Comparison of ENCODE assay signal across 10 mouse cellular contexts in the genomic region with DNA sequence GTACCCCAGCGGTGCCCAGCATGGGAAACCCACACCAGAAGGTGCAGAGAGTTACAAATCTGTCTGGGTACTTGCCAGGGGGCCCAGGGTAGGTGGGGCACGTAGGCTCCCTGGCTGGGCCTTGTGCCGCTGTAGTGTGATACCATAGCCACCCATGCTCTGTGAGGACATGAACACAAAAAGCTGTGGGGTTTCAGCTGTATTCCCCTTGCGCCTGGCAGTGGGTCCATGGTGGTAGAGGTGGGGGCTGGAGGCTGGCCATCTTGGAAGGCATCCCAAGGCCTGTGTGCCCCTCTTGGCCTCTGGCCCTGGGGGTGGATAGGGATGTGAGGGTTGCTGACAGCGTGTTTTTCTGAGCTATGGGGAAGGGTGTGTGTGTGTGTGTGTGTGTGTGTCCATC. TPM values are rescaled to one million over a fixed set of nuclear protein-coding genes. Genes with fewer than 3 reads are reported as not detected.
DNase-seq lines count a peak whose midpoint lies in the region; ATAC-seq lines count a peak whose summit lies in the region.
"Had no signal": no experiment of that assay in that cellular context is flagged by ENCODE, and none has a peak within 500 bp of the region (broad histone marks: within the 10 kb centered on the region; RNA-seq: fewer than 3 reads in every experiment).

No protein-coding gene starts in this region.

- no peak overlapping the region for H3K9ac ChIP-seq in neural tube, embryonic 13.5 days
- no peak overlapping the region for H3K9ac ChIP-seq in liver, embryonic 15.5 days
- H3K9ac ChIP-seq in forebrain, embryonic 16.5 days (replicated peaks; ENCODE audit: low read depth, low read length), result no peak overlapping the region

- no peak overlapping the region for H3K4me2 ChIP-seq in neural tube, embryonic 13.5 days
- no peak overlapping the region for H3K4me2 ChIP-seq in liver, embryonic 15.5 days
- no peak overlapping the region for H3K4me2 ChIP-seq in forebrain, embryonic 16.5 days (ENCODE audit: low read length)

- H3K27me3 ChIP-seq in neural tube, embryonic 13.5 days, result no peaks in the 10 kb centered on the region
- no peaks in the 10 kb centered on the region for H3K27me3 ChIP-seq in liver, embryonic 15.5 days
- H3K27me3 ChIP-seq in forebrain, embryonic 16.5 days (replicated peaks; ENCODE audit: control insufficient read depth, insufficient read depth, low read length), result no peaks in the 10 kb centered on the region

- 79% methylated on average over 5 of the region's 5 CpGs for WGBS in neural tube, embryonic 13.5 days
- 54% methylated on average over 5 of the region's 5 CpGs for WGBS in liver, embryonic 15.5 days (ENCODE audit: insufficient replicate concordance)
- 76% methylated on average over 5 of the region's 5 CpGs for WGBS in forebrain, embryonic 16.5 days

- no peaks in the 10 kb centered on the region for H3K9me3 ChIP-seq in neural tube, embryonic 13.5 days
- H3K9me3 ChIP-seq in liver, embryonic 15.5 days (replicated peaks), result no peaks in the 10 kb centered on the region
- no peaks in the 10 kb centered on the region for H3K9me3 ChIP-seq in forebrain, embryonic 16.5 days (ENCODE audit: control insufficient read depth, low read length)
- H3K9me3 ChIP-seq: megakaryocyte, embryonic 14.5 days had no signal

- 0 out of 2 replicates have a peak overlapping the region, but pooled peaks have one; percentile 28 for H3K27ac ChIP-seq in neural tube, embryonic 13.5 days (replicated peaks)
- peak overlapping the region; percentile 33; the same call in 1 of the 2 replicates for H3K27ac ChIP-seq in liver, embryonic 15.5 days (replicated peaks)
- H3K27ac ChIP-seq in forebrain, embryonic 16.5 days (ENCODE audit: low read length), result no peak overlapping the region
- H3K27ac ChIP-seq: hindbrain, postnatal 0 days had no signal

- H3K36me3 ChIP-seq in neural tube, embryonic 13.5 days, result no peaks in the 10 kb centered on the region
- 0 out of 2 replicates have a peak, but pooled peaks cover 4% of the 10 kb centered on the region for H3K36me3 ChIP-seq in liver, embryonic 15.5 days (replicated peaks)
- H3K36me3 ChIP-seq in forebrain, embryonic 16.5 days (ENCODE audit: control insufficient read depth, insufficient read depth), result no peaks in the 10 kb centered on the region

- H3K4me1 ChIP-seq in neural tube, embryonic 13.5 days (replicated peaks), result peaks cover 18% of the 10 kb centered on the region
- H3K4me1 ChIP-seq in liver, embryonic 15.5 days (replicated peaks), result peaks cover 30% of the 10 kb centered on the region
- peaks cover 4% of the 10 kb centered on the region; the same call in 1 of the 2 replicates for H3K4me1 ChIP-seq in forebrain, embryonic 16.5 days (replicated peaks; ENCODE audit: control insufficient read depth, insufficient read depth, low read length)

- no peak overlapping the region for H3K4me3 ChIP-seq in neural tube, embryonic 13.5 days
- no peak overlapping the region for H3K4me3 ChIP-seq in liver, embryonic 15.5 days (replicated peaks)
- no peak overlapping the region for H3K4me3 ChIP-seq in forebrain, embryonic 16.5 days (replicated peaks; ENCODE audit: low read length)

- peak; percentile 61 for DNase-seq in gastrocnemius, adult 18-20 months (ENCODE audit: low spot score)
- no peak for DNase-seq in gastrocnemius, postnatal 4 days (ENCODE audit: low spot score in 2 of 2)
- no peak for DNase-seq in neural tube, embryonic 10.5 days (ENCODE audit: extremely low spot score, low spot score)
- peak; percentile 73 for DNase-seq in kidney, adult 18-20 months
- DNase-seq in lung, postnatal 4 days, result no peak

- ATAC-seq in neural tube, embryonic 13.5 days (ENCODE audit: low read depth), result no peak
- no peak for ATAC-seq in liver, embryonic 15.5 days (ENCODE audit: insufficient read depth)
- no peak for ATAC-seq in forebrain, embryonic 16.5 days
- ATAC-seq: hindbrain, postnatal 0 days had no signal

RNA-seq across cellular contexts. Expression of a gene that starts 15.0 kb away (rescaled TPM):
- 10 to 100 TPM; 39.7 to 43.7 TPM for total RNA-seq in gastrocnemius, adult 18-20 months (2021)
- total RNA-seq in gastrocnemius, postnatal 4 days (2021), result 10 to 100 TPM; 51.0 to 57.9 TPM
- 14.2 and 15.6 TPM in 2 replicates for polyA plus RNA-seq in neural tube, embryonic 13.5 days (2015; fragmentation: Nextera tagmentation; extraction: Ambion mirVana)
- 15.9 and 19.0 TPM in 2 replicates for polyA plus RNA-seq in liver, embryonic 15.5 days (2015; fragmentation: Nextera tagmentation; extraction: Ambion mirVana)
- 6.1 and 7.0 TPM in 2 replicates for polyA plus RNA-seq in forebrain, embryonic 16.5 days (2015; fragmentation: Nextera tagmentation; extraction: Ambion mirVana)

RNA-seq across cellular contexts. Expression of a gene that starts 23.8 kb away (rescaled TPM):
- under 1 TPM; 0.59 to 0.81 TPM for total RNA-seq in gastrocnemius, adult 18-20 months (2021)
- total RNA-seq in gastrocnemius, postnatal 4 days (2021), result 1 to 10 TPM; 1.3 to 2.0 TPM
- 1.2 and 2.8 TPM in 2 replicates for polyA plus RNA-seq in neural tube, embryonic 13.5 days (2015; fragmentation: Nextera tagmentation; extraction: Ambion mirVana)
- polyA plus RNA-seq in liver, embryonic 15.5 days (2015; fragmentation: Nextera tagmentation; extraction: Ambion mirVana), result 7.3 and 7.8 TPM in 2 replicates
- polyA plus RNA-seq in forebrain, embryonic 16.5 days (2015; fragmentation: Nextera tagmentation; extraction: Ambion mirVana), result 0.94 and 0.95 TPM in 2 replicates

Comparison
In these comparisons a context has a peak if more than half of its experiments do, and no peak if none do; other contexts are left out.
1. DNase-seq: peak in gastrocnemius, adult 18-20 months (single experiment) and kidney, adult 18-20 months (single experiment); none in gastrocnemius, postnatal 4 days (0 of 2), neural tube, embryonic 10.5 days (single experiment) and lung, postnatal 4 days (0 of 2).